Mouse (Mus musculus) stomach, embryonic 16.5 days (tissue): ENCODE data around the gene Them7. TPM values are rescaled to one million over a fixed set of nuclear protein-coding genes. Genes with fewer than 3 reads are reported as not detected.

ENCODE experiments used
- ATAC-seq: fragments of 200-750 bp; cut with Nextera tagmentation; 2 replicates; pipeline ENCODE4 v1.8.0; 2017; ENCODE audit warnings: moderate number of reproducible peaks, moderate TSS enrichment; ENCODE audit not compliant: insufficient read depth, low FRiP score
- H3K27ac ChIP-seq: fragments of 300-500 bp; sonication (generic); 2 replicates; pipeline ENCODE4 v1.5.1; 2014; ENCODE audit warnings: low read length
- H3K27me3 ChIP-seq: fragments of 300-500 bp; sonication (generic); 2 replicates; pipeline ENCODE4 v1.6.1; 2014; ENCODE audit warnings: low read length, control low read depth, mixed read lengths; ENCODE audit not compliant: control insufficient read depth, insufficient read depth
- H3K36me3 ChIP-seq: fragments of 300-500 bp; sonication (generic); 2 replicates; pipeline ENCODE4 v1.6.1; 2014; ENCODE audit warnings: low read length; ENCODE audit not compliant: control insufficient read depth, insufficient read depth
- H3K4me1 ChIP-seq: fragments of 300-500 bp; sonication (generic); 2 replicates; pipeline ENCODE4 v1.6.1; 2014; ENCODE audit warnings: low read length, control low read depth, mixed read lengths; ENCODE audit not compliant: control insufficient read depth, insufficient read depth
- H3K4me2 ChIP-seq: fragments of 300-500 bp; sonication (generic); 2 replicates; pipeline ENCODE4 v1.6.1; 2014; ENCODE audit warnings: low read depth, low read length, mixed read lengths
- H3K4me3 ChIP-seq: fragments of 300-500 bp; sonication (generic); replicated peaks from 2 replicates; pipeline ENCODE4 v1.5.1; 2014; ENCODE audit warnings: mild to moderate bottlenecking, low read length
- H3K9ac ChIP-seq: fragments of 300-500 bp; sonication (generic); 2 replicates; pipeline ENCODE4 v1.6.1; 2014; ENCODE audit warnings: low read length
- H3K9me3 ChIP-seq: fragments of 300-500 bp; sonication (generic); replicated peaks from 2 replicates; pipeline ENCODE4 v1.6.1; 2016; ENCODE audit warnings: low read length, control low read depth; ENCODE audit not compliant: control insufficient read depth
- WGBS: fragments of 180-500 bp; shearing (Covaris S2); extraction: QIAGEN DNeasy Blood & Tissue Kit; methylation state at CpG from one replicate; pipeline ENCODE4 v1.1.7; 2014; 5-methylcytosine and 5-hydroxymethylcytosine counted together
- polyA plus RNA-seq: library from polyadenylated mRNA; unstranded; fragments of >200 nt; fragmentation: Nextera tagmentation; extraction: Ambion mirVana; gene quantifications from 2 replicates; pipeline ENCODE4 v1.2.1, GENCODE M21; 2015

Them7 gene
- polyA plus RNA-seq, 1 experiment from 2014 or later, result 0.56 TPM

DNA sequence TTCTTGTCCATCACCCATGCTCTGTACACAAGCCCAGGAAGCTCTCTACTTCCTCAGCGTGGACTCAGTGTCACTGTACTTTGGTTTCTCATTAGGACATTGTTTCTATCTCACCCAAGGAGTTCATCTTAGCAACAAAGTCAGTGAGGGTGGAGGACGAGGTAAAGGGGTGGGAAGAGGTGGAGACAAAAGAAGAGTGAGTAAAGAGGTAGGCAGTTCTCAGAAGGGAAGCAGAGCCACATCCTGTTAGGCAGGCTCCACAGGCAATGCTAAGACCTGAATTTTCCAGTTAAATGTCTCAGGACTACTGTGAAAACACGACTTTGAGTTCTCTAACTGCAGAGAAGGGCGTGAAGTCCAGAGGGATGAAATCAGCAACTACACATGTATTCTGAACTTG lies 162.3 kb downstream of the Them7 start:
- H3K27me3 ChIP-seq, result no peaks in the 10 kb centered on the region
- ATAC-seq, result no peak
- H3K36me3 ChIP-seq, result peaks cover 18% of the 10 kb centered on the region
- H3K9me3 ChIP-seq, result no peaks in the 10 kb centered on the region
- no peak overlapping the region for H3K4me2 ChIP-seq
- H3K9ac ChIP-seq, result no peak overlapping the region
- 82% methylated on average over 4 of the region's 4 CpGs for WGBS
- H3K27ac ChIP-seq, result peak overlapping the region; percentile 58
- H3K4me1 ChIP-seq, result no peaks in the 10 kb centered on the region
- no peak overlapping the region for H3K4me3 ChIP-seq

DNA sequence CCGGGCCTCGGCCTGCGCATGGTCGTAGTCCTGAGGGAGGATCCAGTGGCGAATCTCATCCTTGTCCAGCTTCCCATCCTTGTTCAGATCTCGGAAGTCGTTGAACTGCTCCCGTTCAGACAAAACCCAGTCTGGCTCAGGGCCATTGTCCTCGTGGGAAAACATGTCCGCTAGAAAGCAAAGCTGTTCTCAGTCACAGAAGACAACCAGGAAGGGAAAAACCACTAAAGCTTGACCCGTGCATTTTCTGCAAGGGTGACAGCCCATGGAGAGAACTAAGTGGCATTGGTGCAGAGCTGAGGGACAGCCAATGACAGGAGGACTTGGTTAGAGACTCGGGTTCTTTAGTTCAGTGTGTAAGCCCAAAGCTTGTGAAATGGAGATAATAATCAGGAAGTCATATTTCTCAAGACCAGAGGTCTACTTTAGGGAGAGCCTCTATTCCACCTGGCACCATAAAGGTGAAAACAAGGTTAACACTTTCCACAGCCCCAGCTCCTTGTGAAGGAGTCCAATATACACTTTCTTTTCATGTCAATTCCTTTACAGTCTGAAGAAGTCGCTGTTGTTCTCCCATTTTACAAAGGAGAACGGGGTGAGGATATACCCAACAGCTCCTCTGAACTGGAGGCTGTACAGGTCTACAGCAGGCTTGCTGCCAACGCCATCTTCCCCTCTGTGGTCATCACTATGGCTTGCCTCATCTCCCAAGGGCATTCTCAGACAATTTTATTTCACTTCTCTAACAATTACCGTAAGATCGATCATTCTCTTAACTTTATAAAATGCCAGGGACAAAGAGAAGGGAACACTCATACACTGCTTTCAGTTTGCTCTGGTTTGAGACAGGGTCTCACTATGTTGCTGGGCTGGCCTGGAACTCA lies 165.1 kb downstream of the Them7 start:
- no peak overlapping the region for H3K4me2 ChIP-seq
- ATAC-seq, result no peak
- H3K27ac ChIP-seq, result no peak overlapping the region
- no peaks in the 10 kb centered on the region for H3K27me3 ChIP-seq
- H3K4me3 ChIP-seq, result no peak overlapping the region
- H3K36me3 ChIP-seq, result peaks cover 25% of the 10 kb centered on the region
- no peaks in the 10 kb centered on the region for H3K9me3 ChIP-seq
- no peak overlapping the region for H3K9ac ChIP-seq
- H3K4me1 ChIP-seq, result no peaks in the 10 kb centered on the region
- 83% methylated on average over 17 of the region's 17 CpGs for WGBS

GRCm38 (mm10) chr2:105390653-105391413 lies 166.7 kb downstream of the Them7 start:
- no peaks in the 10 kb centered on the region; the same call in 1 of the 2 replicates for H3K4me1 ChIP-seq
- no peak overlapping the region for H3K4me2 ChIP-seq
- no peak overlapping the region for H3K4me3 ChIP-seq
- WGBS, result 74% methylated on average over 6 of the region's 6 CpGs
- H3K9me3 ChIP-seq, result no peaks in the 10 kb centered on the region
- peaks cover 24% of the 10 kb centered on the region for H3K36me3 ChIP-seq
- H3K9ac ChIP-seq, result no peak overlapping the region
- H3K27me3 ChIP-seq, result no peaks in the 10 kb centered on the region
- ATAC-seq, result no peak
- no peak overlapping the region for H3K27ac ChIP-seq

DNA sequence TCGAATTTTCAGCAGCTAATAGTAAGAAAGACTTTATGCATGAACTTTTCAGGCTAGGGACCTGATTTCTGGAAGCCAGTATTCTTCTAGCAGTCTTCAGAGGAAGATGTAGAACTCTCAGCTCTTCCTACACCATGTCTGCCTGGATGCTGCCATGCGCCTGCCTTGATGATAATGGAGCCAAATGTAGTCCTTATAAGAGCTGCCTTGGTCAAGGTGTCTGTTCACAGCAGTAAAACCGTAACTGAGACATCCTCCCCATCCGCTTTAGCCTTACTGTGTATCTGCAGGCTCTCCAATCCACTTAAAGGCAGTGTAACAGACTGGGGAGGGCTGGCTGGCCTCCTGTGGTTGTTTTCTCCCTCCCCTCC lies 167.3 kb downstream of the Them7 start:
- no peaks in the 10 kb centered on the region for H3K27me3 ChIP-seq
- no peaks in the 10 kb centered on the region for H3K9me3 ChIP-seq
- H3K4me3 ChIP-seq, result no peak overlapping the region
- 87% methylated on average over 4 of the region's 4 CpGs for WGBS
- no peaks in the 10 kb centered on the region; the same call in 1 of the 2 replicates for H3K4me1 ChIP-seq
- peaks cover 22% of the 10 kb centered on the region for H3K36me3 ChIP-seq
- no peak for ATAC-seq
- no peak overlapping the region for H3K4me2 ChIP-seq
- no peak overlapping the region for H3K9ac ChIP-seq
- H3K27ac ChIP-seq, result no peak overlapping the region

DNA sequence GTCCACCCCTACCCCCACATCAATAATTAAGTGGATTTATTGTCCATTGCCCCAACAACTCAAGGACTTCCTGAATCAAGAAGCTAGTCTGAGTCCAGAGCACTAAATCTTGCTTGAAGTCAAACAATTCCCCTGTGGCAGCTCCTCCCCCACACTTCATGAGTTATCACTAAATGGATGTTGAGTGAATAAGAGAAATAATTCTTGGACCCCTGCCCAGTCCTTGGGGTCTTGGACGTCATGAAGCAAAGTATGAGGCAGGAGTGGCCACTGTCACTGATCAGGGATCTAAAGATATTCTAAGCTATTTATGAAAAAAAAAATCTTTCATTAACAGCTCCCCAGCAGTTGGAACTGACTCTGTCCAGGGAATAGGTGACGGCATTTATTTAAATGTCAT lies 168.4 kb downstream of the Them7 start:
- Histone ChIP-seq H3K27ac (no peak overlapping the region), H3K27me3 (no peaks in the 10 kb centered on the region), H3K4me1 (peaks cover 10% of the 10 kb centered on the region), H3K9me3 (no peaks in the 10 kb centered on the region), H3K4me2 (no peak overlapping the region), H3K4me3 (no peak overlapping the region), H3K9ac (no peak overlapping the region), H3K36me3 (peaks cover 19% of the 10 kb centered on the region)
- 51% methylated on average over 2 of the region's 2 CpGs for WGBS
- ATAC-seq, result no peak

DNA sequence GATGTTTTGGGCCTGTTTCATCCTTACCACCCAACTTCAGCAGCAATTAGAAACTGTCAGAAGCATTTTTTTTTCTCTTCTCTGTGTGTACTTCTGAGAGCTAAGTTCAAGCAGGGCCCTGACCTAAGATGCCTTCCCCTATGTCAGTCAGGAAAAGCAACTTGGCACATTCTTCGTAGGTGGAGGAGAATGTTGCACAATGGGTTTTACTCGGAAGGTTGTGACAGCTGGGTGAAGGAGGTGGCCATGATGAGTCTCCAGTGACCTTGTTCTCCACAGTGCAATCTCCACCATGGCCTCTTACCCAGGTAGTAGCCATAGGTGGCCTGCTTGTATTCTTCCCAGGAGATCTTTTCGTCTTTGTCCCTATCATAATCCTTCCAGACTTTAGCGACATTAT lies 170.3 kb downstream of the Them7 start:
- WGBS, result 82% methylated on average over 4 of the region's 4 CpGs
- no peaks in the 10 kb centered on the region for H3K27me3 ChIP-seq
- H3K4me3 ChIP-seq, result no peak overlapping the region
- H3K36me3 ChIP-seq, result 0 out of 2 replicates have a peak, but pooled peaks cover 14% of the 10 kb centered on the region
- ATAC-seq, result no peak
- no peak overlapping the region for H3K27ac ChIP-seq
- H3K9me3 ChIP-seq, result no peaks in the 10 kb centered on the region
- peaks cover 18% of the 10 kb centered on the region for H3K4me1 ChIP-seq
- H3K9ac ChIP-seq, result no peak overlapping the region
- no peak overlapping the region for H3K4me2 ChIP-seq

- Histone ChIP-seq H3K27me3 (no peaks in the 10 kb centered on the region), H3K27ac (no peak overlapping the region), H3K36me3 (0 out of 2 replicates have a peak, but pooled peaks cover 11% of the 10 kb centered on the region), H3K4me3 (no peak overlapping the region), H3K9me3 (no peaks in the 10 kb centered on the region), H3K9ac (no peak overlapping the region), H3K4me1 (peaks cover 21% of the 10 kb centered on the region), H3K4me2 (peak overlapping the region; percentile 75; the same call in 1 of the 2 replicates)
- WGBS, result 80% methylated on average over 9 of the region's 9 CpGs
- no peak for ATAC-seq
These were observed 171.9 kb downstream of the Them7 start for GRCm38 (mm10) chr2:105396066-105396465.

DNA sequence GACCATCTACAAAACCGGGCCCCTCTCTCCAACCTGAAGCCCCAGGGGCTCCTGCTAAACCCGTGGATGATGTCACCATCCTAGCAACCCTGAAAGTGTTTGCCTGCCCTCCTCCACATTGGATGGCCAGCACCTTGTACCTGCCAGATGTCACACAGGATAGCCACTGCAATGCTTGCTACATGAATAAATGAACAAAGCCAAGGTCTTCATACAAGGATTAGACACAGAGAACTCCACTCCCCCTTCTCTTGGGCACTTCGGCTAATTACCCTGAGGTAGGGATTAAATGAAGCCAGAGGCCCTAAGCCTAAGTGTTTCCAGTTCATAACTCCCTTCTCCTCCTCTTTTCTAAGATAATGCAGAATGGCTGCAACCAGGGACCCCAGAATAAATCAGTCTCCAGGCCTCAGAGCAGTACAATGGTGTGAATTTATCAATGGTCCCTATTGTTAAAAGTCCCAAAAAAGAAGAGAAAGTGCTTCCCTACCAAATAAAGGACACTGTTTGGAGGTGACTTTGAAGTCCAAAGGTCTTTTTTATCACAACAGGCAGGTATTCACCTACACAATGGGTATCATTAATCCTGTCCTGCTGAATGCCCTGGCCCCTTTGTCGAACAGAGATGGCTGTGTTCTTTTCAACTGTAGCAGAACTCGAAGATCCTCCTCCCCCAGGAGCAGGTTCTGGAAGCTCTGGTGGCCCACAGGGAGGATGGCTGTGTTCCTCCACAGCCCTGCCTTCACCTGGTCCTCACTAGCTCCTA lies 173.5 kb downstream of the Them7 start:
- 0 out of 2 replicates have a peak, but pooled peaks cover 11% of the 10 kb centered on the region for H3K36me3 ChIP-seq
- H3K4me1 ChIP-seq, result peaks cover 21% of the 10 kb centered on the region
- WGBS, result 34% methylated on average over 5 of the region's 5 CpGs
- peak overlapping the region; percentile 96 for H3K9ac ChIP-seq
- no peak for ATAC-seq
- peak overlapping the region; percentile 97; the same call in 1 of the 2 replicates for H3K27ac ChIP-seq
- H3K4me3 ChIP-seq, result peak overlapping the region; percentile 82
- H3K4me2 ChIP-seq, result peak overlapping the region; percentile 75
- no peaks in the 10 kb centered on the region for H3K9me3 ChIP-seq
- no peaks in the 10 kb centered on the region for H3K27me3 ChIP-seq
